Mouse (Mus musculus): ENCODE results near the gene Tpt1.
"Not testable (repeated sequence)": the region's sequence is repeated elsewhere in the genome, so short reads cannot be mapped to it uniquely, and the experiment has no call there.

The Tpt1 gene

GRCm38 (mm10) chr14:75844867-75845697 is at the start of gene Tpt1:
TSS of gene Tpt1 (plus strand) at chr14:75845093.
- DNase-seq (ENCODE audit: low spot score in 2 of 2): peak; percentile 97 to 99

- DNase-seq (ENCODE audit: low spot score in 2 of 2): no peak
Measured at GRCm38 (mm10) chr14:75795918-75796317, 49.0 kb upstream of the Tpt1 start.

GRCm38 (mm10) chr14:75797769-75798386 is 47.0 kb upstream of the Tpt1 start:
- no peak for DNase-seq (ENCODE audit: low spot score in 2 of 2)

GRCm38 (mm10) chr14:75807800-75808199 is 37.1 kb upstream of the Tpt1 start:
- no peak for DNase-seq (ENCODE audit: low spot score in 2 of 2)

- DNase-seq (ENCODE audit: low spot score in 2 of 2): no peak
Measured at GRCm38 (mm10) chr14:75809931-75810330, 35.0 kb upstream of the Tpt1 start.

GRCm38 (mm10) chr14:75818528-75818927 is 26.4 kb upstream of the Tpt1 start:
- no peak for DNase-seq (ENCODE audit: low spot score in 2 of 2)

GRCm38 (mm10) chr14:75819341-75819740 is 25.6 kb upstream of the Tpt1 start:
- no peak for DNase-seq (ENCODE audit: low spot score in 2 of 2)

GRCm38 (mm10) chr14:75820007-75820406 is 24.9 kb upstream of the Tpt1 start:
- DNase-seq (ENCODE audit: low spot score in 2 of 2): no peak

- no peak for DNase-seq (ENCODE audit: low spot score in 2 of 2)
Measured at GRCm38 (mm10) chr14:75826851-75827410, 18.0 kb upstream of the Tpt1 start.

GRCm38 (mm10) chr14:75828221-75828620 is 16.7 kb upstream of the Tpt1 start:
- DNase-seq (ENCODE audit: low spot score in 2 of 2): no peak

GRCm38 (mm10) chr14:75828866-75829806 is 15.8 kb upstream of the Tpt1 start:
- DNase-seq (ENCODE audit: low spot score in 2 of 2): peak; percentile 44 to 79

- not testable (repeated sequence) for DNase-seq (ENCODE audit: low spot score in 2 of 2)
Measured at GRCm38 (mm10) chr14:75829817-75830216, 15.1 kb upstream of the Tpt1 start.

GRCm38 (mm10) chr14:75832031-75832430 is 12.9 kb upstream of the Tpt1 start:
- DNase-seq (ENCODE audit: low spot score in 2 of 2): no peak

GRCm38 (mm10) chr14:75832982-75833381 is 11.9 kb upstream of the Tpt1 start:
- no peak for DNase-seq (ENCODE audit: low spot score in 2 of 2)

GRCm38 (mm10) chr14:75833546-75834250 is 11.2 kb upstream of the Tpt1 start:
- DNase-seq (ENCODE audit: low spot score in 2 of 2): peak in 1 of 2 experiments; percentile 18

- peak; percentile 45 to 46 for DNase-seq (ENCODE audit: low spot score in 2 of 2)
Measured at GRCm38 (mm10) chr14:75834251-75834738, 10.6 kb upstream of the Tpt1 start.

- peak; percentile 75 for DNase-seq (ENCODE audit: low spot score in 2 of 2)
Measured at GRCm38 (mm10) chr14:75834739-75835381, 10.0 kb upstream of the Tpt1 start.

GRCm38 (mm10) chr14:75836579-75836978 is 8.3 kb upstream of the Tpt1 start:
- DNase-seq (ENCODE audit: low spot score in 2 of 2): no peak

- peak; percentile 58 to 62 for DNase-seq (ENCODE audit: low spot score in 2 of 2)
Measured at GRCm38 (mm10) chr14:75837048-75837916, 7.6 kb upstream of the Tpt1 start.

Data from thymus, postnatal 10 days (tissue).